Mouse (Mus musculus) lung, adult 2 months (tissue): ENCODE data around the gene Tmem251. TPM values are rescaled to one million over a fixed set of nuclear protein-coding genes. Genes with fewer than 3 reads are reported as not detected.

Source experiments
- DNase-seq: peaks from one replicate; pipeline ENCODE4 v3.0.0; 2022
- H3K4me1 ChIP-seq: fragments of 200-500 bp; 2 replicates; pipeline ENCODE4 v1.6.1; 2011; ENCODE audit warnings: low read length; ENCODE audit not compliant: control insufficient read depth, insufficient read depth
- H3K4me3 ChIP-seq: fragments of 200-500 bp; replicated peaks from 2 replicates; pipeline ENCODE3; 2011; ENCODE audit warnings: low read depth, mild to moderate bottlenecking, control low read depth, low read length; ENCODE audit errors: extremely low read depth
- CTCF ChIP-seq: fragments of 200-500 bp; IDR thresholded peaks from 2 replicates; pipeline ENCODE4 v1.5.1; 2011; ENCODE audit warnings: mild to moderate bottlenecking, low read length, control low read depth; ENCODE audit not compliant: insufficient read depth
- POLR2A ChIP-seq: fragments of 200-500 bp; IDR thresholded peaks from 2 replicates; pipeline ENCODE4 v1.6.1; 2011; ENCODE audit warnings: low read depth, mild to moderate bottlenecking, control low read depth, low read length, borderline replicate concordance; ENCODE audit errors: extremely low read depth
- WGBS: fragments of 180-500 bp; shearing (Covaris S2); methylation state at CpG from one replicate; pipeline ENCODE4 v1.1.7; 2018; 5-methylcytosine and 5-hydroxymethylcytosine counted together
- polyA plus RNA-seq: library from polyadenylated mRNA; depleted of rRNA; stranded (reverse); fragments of >200 nt; gene quantifications from 2 replicates; pipeline ENCODE4 v1.2.3, GENCODE M21; 2012

The Tmem251 gene
- polyA plus RNA-seq, 1 experiment: 2.1 TPM

DNA sequence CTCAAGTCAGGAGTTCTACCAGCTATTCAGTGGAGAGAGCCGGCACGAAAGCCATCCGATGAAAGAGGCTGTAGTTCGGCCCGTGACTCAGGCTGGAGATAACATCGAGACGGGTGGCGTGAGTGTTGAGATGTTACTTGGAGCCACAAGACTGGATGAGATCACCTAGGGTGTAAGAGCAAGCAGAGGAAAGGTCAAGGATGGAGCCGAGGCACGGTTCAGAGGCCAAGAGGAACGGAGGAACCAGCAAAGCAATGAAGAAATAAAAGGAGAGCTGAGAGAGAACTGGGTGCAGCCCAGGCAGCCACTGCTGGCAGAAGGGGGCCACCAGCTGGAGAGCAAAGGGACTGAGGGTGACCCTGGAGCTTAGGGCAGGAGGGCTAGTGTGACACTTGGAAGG lies 35.3 kb upstream of the Tmem251 start:
- Histone ChIP-seq H3K4me3 (no peak overlapping the region), H3K4me1 (peaks cover 9% of the 10 kb centered on the region; the same call in 1 of the 2 replicates)
- DNase-seq: no peak
- 65% methylated on average over 11 of the region's 11 CpGs for WGBS
- TF ChIP-seq POLR2A: no peak
- TF ChIP-seq CTCF: 0 out of 2 replicates have a peak, but pooled peaks have one; percentile 20

DNA sequence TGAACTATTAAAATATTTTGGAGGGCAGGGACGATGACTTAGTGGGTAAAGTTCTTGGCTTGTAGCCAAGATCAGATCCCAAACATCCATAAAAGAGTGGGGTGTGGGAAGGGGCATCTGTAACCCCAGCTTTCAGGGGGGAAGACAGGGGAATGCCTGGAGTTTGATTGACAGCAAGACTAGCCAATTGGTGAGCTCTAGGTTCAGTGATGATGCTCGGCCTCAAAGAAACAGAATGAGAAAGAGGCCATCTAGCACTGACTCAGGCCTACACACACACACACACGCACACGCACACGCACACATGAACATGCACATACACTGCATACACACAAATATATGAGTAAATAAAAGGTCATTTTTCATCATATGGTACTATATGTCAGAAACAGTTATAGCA lies 33.7 kb upstream of the Tmem251 start:
- TF ChIP-seq POLR2A (no peak), CTCF (no peak)
- 83% methylated on average over 5 of the region's 5 CpGs for WGBS
- no peak for DNase-seq
- Histone ChIP-seq H3K4me1 (0 out of 2 replicates have a peak, but pooled peaks cover 2% of the 10 kb centered on the region), H3K4me3 (no peak overlapping the region)

DNA sequence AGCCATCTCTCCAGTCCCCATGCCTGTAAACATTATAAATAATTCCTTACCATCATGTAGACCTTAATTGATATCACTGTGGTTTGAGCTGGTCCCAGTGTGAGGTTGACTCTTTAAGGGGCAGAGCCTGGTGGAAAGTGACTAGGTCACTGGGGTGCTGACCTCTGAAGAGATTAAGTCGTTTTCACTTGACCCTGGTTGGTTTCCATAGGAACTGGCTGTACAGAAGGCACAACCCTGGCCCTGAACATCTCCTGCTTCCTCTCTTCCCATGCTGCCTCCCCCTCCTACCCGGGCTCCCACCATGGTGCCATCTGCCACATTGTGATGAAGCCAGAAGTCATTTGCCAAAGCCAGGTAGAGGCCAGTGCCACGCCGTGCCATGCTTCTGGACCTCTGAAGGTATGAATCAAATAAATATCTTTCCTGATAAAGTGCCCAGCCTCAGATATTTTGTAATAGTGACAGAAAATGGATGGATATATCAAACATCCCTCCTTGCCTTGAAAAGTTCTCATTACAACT lies 32.6 kb upstream of the Tmem251 start:
- no peak overlapping the region for H3K4me3 ChIP-seq
- no peaks in the 10 kb centered on the region for H3K4me1 ChIP-seq
- WGBS: 70% methylated on average over 4 of the region's 4 CpGs
- DNase-seq: no peak
- TF ChIP-seq CTCF: no peak
- TF ChIP-seq POLR2A: no peak

DNA sequence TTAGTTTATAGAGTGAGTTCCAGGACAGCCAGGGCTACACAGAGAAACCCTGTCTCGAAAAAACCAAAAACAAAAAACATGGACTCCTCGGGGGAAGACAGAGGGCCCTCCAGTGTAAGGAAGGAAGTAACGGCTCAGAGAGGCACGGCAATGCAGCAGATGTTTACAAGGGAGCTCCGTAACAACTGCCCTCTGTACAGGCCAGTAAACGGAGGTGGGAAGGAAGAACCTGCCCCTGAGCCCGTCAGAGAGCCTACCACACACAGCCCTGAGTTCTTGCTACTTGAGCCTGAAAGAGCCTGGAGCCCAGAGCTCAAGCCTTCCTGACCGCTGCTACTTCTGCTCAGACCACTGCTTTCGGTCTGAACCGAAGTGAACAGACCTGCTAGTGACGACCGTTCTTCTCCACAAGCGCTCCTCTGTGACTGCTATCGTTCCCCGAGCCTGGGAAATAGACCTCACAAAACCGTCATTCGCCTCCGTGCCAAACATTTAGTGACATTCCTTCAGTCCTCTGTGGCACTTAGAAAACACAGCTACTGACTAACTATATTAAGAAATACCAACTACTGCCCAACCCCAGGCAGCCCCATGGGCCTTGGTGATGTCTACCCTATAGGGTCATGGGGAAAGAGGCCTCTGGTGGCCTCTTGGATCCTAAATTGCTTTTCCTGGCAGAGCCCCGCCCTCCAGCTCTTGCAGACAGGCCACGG lies 30.3 kb upstream of the Tmem251 start:
- DNase-seq: no peak
- Histone ChIP-seq H3K4me1 (no peaks in the 10 kb centered on the region), H3K4me3 (no peak overlapping the region)
- no peak for TF ChIP-seq CTCF
- TF ChIP-seq POLR2A: no peak
- 53% methylated on average over 20 of the region's 20 CpGs for WGBS

DNA sequence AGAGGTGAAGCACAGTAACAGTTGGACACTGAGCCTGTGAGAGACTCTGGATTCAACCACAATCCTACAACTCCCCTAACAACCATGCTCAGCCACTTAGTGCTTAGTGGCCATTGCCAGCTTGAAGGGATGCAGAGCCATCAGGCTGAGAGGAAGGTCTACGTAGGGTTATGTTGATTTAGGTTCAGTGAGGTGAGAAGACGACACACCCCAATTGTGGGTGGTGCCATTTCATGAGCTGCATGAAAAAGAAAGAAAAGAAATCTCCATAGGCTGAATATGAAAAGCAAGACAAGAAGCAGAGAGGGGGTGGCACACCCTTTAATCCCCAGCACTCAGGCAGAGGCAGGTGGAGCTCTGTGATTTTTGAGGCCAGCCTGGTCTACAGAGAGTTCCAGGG lies 29.4 kb upstream of the Tmem251 start:
- no peak for DNase-seq
- WGBS: 79% methylated on average over 2 of the region's 2 CpGs

DNA sequence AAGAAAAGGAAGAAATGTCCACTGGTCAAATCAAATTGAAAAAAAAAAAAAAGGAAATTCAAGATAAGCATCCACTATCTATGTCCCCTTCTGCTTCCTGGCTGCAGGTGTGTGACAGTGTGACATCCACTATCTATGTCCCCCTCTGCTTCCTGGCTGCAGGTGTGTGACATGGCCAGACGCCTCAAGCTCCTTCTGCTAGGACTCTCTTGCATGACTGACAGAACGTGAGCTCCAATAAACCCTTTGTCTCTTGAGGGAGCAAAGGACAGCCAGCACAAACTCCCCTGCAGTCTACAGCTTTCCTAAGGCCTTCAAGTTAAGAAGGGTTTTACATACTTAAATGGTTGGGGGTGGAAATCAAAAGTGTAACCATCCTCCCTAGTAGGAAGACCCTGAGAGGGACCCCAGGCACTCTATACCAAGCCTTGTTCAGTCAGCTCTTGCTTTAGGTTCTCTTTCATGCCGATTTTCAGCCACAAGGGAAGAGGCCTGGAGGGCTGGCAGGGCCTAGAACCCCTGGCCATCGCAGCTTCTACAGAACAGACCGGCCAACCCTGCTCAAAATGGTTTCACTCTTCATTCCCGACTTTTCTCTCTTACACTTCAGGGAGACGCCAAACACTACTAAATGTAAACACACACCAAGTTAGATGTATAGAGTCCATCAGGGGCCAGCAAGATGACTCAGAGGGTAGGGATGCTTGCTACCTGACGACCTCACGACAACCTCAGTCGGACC lies 28.7 kb upstream of the Tmem251 start:
- no peak for DNase-seq
- WGBS: 81% methylated on average over 10 of the region's 10 CpGs
- no peaks in the 10 kb centered on the region for H3K4me1 ChIP-seq
- no peak for TF ChIP-seq POLR2A
- TF ChIP-seq CTCF: no peak
- H3K4me3 ChIP-seq: no peak overlapping the region

More for the DNA sequence above, 29.4 kb upstream of the Tmem251 start:
- TF ChIP-seq CTCF (no peak), POLR2A (no peak)
- Histone ChIP-seq H3K4me1 (no peaks in the 10 kb centered on the region), H3K4me3 (no peak overlapping the region)

DNA sequence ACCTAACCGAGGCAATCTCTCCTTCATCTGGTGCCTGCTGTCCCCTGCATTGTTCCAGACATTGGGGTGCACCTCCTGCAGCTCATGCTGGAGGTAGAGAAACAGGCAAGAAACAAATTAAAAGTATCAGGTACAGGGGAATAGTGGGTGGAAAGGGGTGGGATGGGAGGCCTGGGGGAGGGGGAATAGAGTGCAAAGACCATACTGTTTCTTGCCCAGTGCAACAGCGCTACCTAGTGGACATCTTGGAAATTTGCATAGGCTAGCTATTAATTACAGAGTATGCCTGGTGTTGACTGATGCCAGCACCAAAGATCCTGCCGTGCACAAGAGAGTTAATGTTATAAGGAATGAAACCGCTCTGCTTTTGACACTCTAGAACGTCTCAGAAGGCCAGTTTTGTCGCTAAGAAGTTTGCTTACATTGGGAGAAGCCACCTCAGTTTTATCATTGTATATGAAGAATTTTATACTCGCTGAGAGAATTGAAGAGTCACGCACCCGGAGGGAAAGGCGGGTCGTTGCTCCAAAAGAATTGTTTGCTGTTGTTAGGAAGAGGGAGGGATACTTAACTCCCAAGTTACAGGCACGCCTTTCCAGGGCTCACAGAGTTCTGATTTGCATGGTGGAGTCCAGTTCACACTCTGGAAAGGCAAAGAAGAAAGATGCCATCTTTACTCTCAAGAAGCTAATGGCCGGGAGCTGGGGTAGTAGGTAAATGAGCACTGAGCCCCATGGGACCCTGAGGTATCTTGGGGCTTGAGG lies 23.8 kb upstream of the Tmem251 start:
- DNase-seq: no peak
- 24% methylated on average over 13 of the region's 13 CpGs for WGBS

DNA sequence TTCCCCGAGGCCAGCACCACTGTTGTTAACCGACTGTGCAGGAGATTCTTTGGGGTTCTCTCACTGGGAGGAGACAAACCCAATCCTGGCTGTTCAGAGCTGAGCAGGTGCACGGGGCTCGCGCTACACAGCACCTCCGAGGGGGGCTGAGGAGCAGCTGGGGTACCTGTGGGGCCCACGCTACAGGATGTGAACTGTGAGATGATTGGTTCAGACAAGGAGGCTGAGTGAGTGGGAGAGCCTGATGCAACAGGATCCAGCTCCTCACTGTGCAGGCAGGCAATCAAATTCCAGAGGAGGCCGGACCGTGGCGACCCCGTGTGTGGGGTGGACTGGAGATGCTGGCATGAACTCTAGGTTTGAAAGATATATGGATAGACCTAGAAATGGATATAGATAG lies 21.1 kb upstream of the Tmem251 start:
- Histone ChIP-seq H3K4me1 (no peaks in the 10 kb centered on the region), H3K4me3 (no peak overlapping the region)
- TF ChIP-seq CTCF (no peak), POLR2A (no peak)
- 62% methylated on average over 11 of the region's 11 CpGs for WGBS
- no peak for DNase-seq

More for the DNA sequence above, 23.8 kb upstream of the Tmem251 start:
- Histone ChIP-seq H3K4me3 (no peak overlapping the region), H3K4me1 (no peaks in the 10 kb centered on the region)
- TF ChIP-seq POLR2A (no peak), CTCF (peak; percentile 64)

DNA sequence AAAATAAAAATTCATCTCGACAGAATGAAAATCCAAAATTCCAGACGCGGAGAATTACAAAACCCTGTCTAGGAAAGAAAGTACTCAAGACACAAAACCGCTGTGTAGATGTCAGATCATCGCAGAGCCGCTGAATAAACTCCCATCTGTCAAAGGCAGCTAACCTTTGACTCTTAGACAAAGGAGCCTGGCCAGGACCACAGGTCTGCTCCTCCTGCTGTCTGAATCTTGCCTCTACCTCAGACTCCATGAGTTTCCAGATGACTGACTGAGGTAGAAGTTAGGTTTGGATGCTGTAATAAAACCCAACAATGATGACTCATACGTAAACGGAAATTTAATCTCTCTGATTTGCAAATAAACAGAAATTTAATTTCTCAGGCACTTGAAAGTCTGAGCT lies 20.6 kb upstream of the Tmem251 start:
- 70% methylated on average over 8 of the region's 8 CpGs for WGBS
- DNase-seq: no peak
- H3K4me1 ChIP-seq: no peaks in the 10 kb centered on the region
- TF ChIP-seq CTCF (no peak), POLR2A (no peak)
- H3K4me3 ChIP-seq: no peak overlapping the region
